Mouse (Mus musculus): ENCODE measurements around the gene Sdhb. TPM values are rescaled to one million over a fixed set of nuclear protein-coding genes. Genes with fewer than 3 reads are reported as not detected.

Gene Sdhb
- total RNA-seq, 4 experiments from 2014 or later = 248 to 401 (median 344) TPM

DNA sequence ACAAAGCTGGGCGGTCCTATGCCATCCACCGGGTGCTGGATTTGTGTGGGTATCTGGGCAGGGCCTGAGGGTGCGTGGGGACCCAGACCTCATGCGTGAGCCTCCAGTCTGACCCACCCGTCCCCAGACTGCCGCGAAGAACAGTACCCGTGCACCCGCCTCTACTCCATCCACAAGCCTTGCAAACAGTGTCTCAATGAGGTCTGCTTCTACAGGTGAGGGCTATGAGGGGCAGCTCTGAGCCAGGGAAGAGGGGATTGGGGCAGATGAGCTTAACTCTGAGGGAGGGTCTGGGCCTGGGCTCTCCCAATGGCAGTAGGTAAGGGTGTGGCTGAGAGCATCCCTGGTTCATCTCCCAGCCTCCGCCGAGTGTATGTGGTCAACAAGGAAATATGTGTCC lies 53.9 kb downstream of the Sdhb start:
- DNase-seq = no peak

DNA sequence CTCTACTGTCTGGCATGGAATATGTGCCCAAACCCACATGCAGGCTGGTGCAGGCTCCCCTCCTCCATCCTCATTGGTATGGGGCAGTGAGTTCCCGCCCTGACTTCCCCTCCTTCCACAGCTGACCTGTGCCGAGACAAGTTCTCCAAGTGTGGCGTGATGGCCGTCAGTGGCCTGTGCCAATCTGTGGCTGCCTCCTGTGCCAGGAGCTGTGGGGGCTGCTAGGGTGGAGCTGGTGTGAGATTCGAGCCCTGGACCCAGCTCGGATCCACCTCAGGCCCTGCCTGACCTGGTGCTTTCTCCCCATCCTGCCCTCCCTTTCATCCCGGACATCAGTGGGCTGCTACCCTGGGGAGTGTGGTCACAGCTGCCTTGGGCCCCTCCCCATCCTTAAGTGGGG lies 54.4 kb downstream of the Sdhb start:
- no peak for DNase-seq

DNA sequence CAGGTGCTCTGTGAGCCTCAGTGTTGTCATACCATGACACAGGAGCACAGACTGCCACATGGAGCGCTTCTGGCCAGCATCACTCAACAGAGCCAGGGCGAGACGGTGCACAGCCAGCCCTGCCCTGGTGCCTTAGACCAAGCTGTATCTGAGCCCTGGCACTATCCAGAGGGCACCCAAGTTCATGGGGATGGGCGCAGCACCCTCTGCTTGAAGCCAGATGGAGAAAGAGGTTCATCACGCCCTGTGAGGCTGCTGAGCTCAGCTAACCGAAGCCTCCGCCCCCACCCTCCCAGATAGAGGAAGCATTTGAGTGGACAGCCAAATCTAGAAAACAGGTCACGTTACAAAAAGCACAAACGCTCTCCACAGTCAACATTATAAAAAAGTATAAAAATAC lies 55.3 kb downstream of the Sdhb start:
- DNase-seq = no peak

DNA sequence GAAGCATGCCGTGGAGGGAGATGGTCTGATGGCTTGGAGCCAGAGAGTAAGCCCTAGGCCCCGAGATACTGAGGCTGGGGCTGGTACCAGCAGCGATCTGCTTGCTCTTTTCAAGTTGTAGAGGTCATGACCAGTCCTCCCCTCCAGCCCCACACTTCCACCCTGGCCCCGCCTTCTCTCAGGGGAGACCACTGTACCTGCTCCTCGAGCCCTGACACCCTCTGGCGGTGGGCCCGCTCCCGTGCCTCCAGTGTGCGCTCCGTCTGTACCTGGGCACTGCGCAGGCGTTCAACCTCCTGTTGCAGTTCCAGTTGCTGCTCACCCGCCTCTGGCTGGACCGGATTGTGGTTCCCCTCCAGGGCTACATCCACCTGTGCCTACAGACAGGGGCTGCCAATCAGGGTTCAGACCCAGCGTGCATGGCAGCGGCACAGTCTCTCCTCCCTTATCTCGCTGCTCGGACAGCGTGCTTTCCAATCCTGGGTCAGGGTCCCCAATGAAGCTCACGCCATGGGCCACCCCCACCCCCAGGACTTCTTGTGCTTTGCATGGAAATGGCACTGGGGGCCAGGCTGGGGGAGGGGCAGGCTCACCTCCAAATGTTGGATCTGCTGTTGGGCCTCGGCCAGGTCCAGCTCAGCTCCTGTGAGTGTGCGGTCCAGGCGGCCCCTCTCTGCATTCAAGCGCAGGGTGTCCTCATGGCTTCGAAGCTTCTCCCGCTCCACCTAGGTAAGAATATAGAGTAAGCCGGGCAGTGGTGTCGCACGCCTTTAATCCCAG lies 56.8 kb downstream of the Sdhb start:
- DNase-seq = no peak

DNA sequence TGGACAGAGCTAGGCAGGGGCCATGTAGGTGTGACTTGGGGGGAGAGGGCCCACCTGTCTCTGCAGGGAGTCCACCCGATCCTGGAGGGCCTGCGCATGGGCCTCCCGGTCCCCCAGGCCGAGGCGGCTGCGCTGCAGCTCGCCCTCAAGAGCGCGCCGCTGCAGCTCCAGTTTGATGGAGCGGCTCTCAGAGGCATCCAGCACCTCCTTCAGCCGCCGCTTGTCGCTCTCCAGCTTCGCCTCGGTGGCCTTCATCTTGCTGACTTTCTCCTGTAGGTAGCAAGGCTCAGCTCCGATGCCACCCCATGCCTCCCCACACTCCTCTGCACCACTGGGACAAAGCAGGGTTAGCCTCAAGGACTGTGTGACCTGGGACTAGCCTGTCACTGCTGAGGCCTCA lies 59.2 kb downstream of the Sdhb start:
- no peak for DNase-seq

DNA sequence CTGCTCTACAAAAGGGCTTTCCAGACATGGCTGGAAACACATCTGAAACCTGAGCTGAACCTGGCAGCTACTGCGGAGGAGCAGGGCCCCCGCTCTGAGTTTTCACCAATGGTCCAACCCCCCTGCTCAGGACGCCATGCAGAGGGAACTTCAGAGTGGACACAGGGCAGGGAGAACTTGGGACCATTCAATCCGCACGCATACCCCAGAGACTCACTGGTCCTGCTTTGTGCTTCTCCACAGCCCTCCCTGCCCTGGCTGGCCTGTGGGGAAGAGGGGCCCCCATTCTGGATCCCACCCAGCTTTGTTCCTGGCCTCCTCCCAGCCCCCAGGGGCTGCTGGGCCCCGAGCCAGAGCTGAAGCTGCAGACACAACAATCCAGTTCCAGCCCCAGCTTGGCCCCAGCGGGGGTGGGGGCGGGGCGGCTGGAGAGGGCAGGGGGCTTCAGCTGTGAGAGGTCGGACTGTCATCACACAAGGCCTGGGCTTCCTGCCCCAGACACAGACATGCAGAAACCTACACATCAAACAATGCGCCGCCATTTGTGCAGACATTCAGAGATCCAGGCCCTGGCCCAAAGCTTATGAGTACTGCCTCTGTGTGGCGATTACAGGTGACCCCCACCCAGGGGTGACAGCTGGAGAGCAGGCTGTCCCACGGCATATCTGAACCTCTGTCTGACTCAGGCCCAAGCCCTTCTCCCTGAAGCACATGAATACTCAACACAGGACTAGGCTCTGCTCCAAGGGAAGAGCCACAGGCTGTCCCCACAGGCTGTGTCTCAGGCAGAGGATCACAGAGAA lies 60.0 kb downstream of the Sdhb start:
- DNase-seq = no peak

DNA sequence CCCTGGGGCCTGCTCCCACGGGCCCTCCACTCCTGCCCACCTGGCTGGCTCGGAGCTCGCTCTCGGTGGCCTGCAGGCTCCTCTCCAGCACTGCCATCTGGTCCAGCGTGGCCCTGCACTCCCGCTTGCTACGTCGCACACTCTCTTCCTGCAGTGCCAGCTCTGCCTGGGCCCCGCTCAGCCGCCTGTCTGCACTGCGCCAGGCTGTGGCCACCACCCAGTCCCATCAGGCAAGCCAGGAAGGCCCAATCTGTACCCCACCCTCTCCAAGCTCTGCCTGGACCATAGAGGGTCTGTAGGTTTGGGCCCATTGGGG lies 60.6 kb downstream of the Sdhb start:
- DNase-seq = no peak

DNA sequence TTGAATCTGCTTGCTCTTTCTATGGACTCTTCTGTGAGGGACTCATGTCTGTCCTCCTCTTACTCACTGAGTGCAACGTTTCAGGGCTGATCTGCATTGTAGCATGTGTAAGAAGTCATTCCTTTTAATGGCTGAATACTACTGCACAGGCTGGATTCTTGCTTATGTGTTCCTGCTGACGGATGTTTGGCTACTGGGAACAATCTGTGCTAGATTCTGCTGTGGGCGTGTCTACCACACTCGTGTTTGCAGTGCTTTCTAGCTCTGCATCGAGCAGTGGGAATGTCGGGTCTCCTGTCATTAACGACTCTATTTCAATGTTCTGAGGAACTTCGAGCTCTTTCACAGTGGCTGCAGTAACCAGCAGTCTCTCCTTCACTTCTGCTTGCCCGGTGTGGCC lies 63.0 kb downstream of the Sdhb start:
- DNase-seq = no peak

DNA sequence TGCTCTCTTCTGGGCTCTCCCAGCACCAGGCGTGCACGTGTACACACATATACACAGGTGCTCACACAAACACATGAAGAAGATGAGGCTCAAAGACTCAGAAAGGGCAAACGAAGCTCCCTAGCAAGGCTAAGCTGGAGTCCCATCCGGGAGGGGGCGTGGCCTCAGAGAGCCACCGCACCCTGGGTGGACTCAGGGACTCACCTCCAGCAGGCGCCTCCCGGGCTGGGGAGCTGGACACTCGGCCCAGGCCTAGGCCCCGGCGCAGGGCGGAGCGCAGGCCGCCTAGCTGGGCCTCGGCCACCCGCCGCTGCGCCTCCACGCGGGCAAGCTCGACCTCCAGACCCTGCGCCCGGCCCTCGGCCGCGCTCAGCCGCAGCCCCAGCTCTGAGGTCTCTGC lies 64.0 kb downstream of the Sdhb start:
- no peak for DNase-seq

Other genes with a start within 250 kb of the Sdhb start
- gene Padi6, start 218.6 kb upstream of the Sdhb start, total RNA-seq (2022) = not detected
- 1 to 10 TPM in 1 of 4 experiments, under 1 TPM in 3; 0.27 to 1.1 (median 0.35) TPM for gene Padi4, start 187.0 kb upstream of the Sdhb start, total RNA-seq (2022)
- gene Padi3, start 150.6 kb upstream of the Sdhb start, total RNA-seq (2022) = not detected
- not detected for gene Padi1, start 115.4 kb upstream of the Sdhb start, total RNA-seq (2022)
- 1 to 10 TPM; 2.4 to 3.1 (median 2.8) TPM for gene Padi2, start 54.9 kb upstream of the Sdhb start, total RNA-seq (2022)
- gene Atp13a2, start 25.7 kb downstream of the Sdhb start, total RNA-seq (2022) = 10 to 100 TPM; 40.4 to 56.6 (median 46.2) TPM
- 10 to 100 TPM in 2 of 4 experiments, 1 to 10 TPM in 2; 9.1 to 12.3 (median 10.3) TPM for gene Mfap2, start 49.2 kb downstream of the Sdhb start, total RNA-seq (2022)
- gene Crocc, start 99.3 kb downstream of the Sdhb start, total RNA-seq (2022) = 10 to 100 TPM in 3 of 4 experiments, 1 to 10 TPM in 1; 8.4 to 22.2 (median 13.2) TPM
- gene Necap2, start 117.2 kb downstream of the Sdhb start, total RNA-seq (2022) = 10 to 100 TPM; 55.4 to 82.5 (median 71.9) TPM
- gene Spata21, start 127.1 kb downstream of the Sdhb start, total RNA-seq (2022) = not detected
- gene Szrd1, start 178.6 kb downstream of the Sdhb start, total RNA-seq (2022) = 100 to 1,000 TPM in 3 of 4 experiments, 10 to 100 TPM in 1; 96.1 to 123 (median 115) TPM
- gene Fbxo42, start 186.7 kb downstream of the Sdhb start, total RNA-seq (2022) = 10 to 100 TPM; 24.5 to 32.1 (median 29.0) TPM

All from adrenal gland, adult 8-10 months (tissue).